Mouse (Mus musculus) thymus, postnatal 36 days (tissue): ENCODE results near the gene Hoxd3.

ENCODE experiments used
- DNase-seq, 2 experiments: peaks; one replicate each; pipeline ENCODE4 v3.0.0; 2022; ENCODE audit warnings: mixed read lengths in 2 of 2

Hoxd3 gene

GRCm38 (mm10) chr2:74731799-74732512 is 20.2 kb downstream of the Hoxd3 start:
- no peak for DNase-seq

DNA sequence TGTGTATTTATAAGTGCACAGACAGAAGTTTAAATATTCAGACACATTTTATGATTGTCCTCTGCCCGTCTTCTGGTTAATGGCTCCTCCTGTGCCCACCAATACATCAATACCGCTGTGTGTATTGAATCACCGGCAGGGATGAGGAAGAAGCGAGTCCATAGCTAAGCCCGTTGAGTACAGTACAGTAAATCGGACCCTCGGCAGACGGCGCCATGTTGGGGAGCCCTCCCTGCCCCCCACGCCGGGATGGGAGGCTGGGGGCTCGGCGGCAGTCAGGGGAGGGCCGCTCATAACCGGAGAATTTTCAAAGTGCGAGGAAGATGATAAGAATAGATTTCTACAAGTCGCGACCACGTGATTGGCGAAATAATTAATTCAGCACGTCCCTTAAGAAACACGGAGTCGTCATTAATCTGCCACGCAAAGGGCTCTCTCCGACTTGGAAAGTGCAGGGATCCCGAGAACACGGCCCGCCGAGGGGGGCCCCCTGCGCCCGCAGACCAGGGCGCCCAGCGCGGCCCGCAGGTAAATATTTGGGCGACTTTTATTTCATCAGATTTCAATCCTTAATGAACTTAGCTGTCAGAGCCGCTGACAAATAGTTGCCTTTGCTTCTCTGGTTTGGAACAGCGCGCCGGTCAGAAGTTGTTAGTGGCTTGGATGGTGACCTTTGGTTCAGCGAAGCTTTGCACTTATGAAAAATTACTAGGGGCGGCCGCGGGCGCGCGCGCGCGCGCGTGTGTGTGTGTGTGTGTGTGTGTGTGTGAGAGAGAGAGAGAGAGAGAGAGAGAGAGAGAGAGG is 21.0 kb downstream of the Hoxd3 start:
- no peak for DNase-seq

GRCm38 (mm10) chr2:74733317-74733661 is 21.6 kb downstream of the Hoxd3 start:
- no peak for DNase-seq

- no peak for DNase-seq
These were observed 22.0 kb downstream of the Hoxd3 start for GRCm38 (mm10) chr2:74733765-74734164.

GRCm38 (mm10) chr2:74734451-74734850 is 22.7 kb downstream of the Hoxd3 start:
- DNase-seq: no peak

GRCm38 (mm10) chr2:74734996-74735811 is 23.5 kb downstream of the Hoxd3 start:
- DNase-seq: no peak

GRCm38 (mm10) chr2:74735851-74736687 is 24.3 kb downstream of the Hoxd3 start:
- no peak for DNase-seq

GRCm38 (mm10) chr2:74736688-74737577 is 25.2 kb downstream of the Hoxd3 start:
- DNase-seq: no peak

GRCm38 (mm10) chr2:74737578-74738070 is 25.9 kb downstream of the Hoxd3 start:
- no peak for DNase-seq

DNA sequence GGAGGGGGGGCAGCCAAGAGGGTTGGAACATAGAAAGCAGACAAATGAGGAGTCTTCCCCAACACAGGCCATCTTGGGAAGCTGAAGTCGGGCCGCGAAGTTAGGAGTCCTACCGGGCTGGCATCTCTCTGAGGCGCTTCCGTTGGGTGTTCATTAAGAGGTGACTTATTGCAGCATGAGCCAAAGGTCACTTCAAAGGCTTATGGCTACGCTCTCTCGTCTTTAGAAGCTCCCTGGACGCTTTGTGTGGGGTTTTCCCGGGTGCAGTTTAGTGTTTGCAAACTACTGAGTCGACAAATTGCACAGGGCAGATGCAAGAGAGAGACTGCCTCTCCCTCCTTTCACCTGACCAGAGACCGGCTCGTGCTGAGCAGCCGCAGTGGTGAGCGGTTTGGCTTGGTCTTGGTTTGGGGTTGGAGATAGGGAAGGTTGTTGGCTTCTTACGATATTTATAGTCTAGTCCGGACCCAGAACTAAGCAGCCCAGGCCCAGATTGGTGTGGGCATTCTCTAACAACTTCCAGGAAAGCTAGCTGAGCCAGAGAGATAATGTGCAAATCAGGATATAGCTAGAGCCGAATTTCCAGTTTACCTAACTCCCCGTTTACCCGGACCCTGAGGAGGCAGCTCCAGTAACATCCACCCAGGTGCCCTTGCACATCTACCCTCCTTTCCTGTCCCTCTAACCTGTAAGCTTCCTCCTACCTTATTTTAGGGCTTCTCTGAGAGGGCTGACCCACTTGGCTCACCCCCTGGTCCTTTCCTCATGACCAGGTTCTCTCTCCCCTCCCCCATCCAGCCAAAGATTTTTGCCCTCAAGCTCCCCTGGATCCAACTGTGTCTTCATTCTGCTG is 27.1 kb downstream of the Hoxd3 start:
- no peak for DNase-seq

GRCm38 (mm10) chr2:74739476-74739800 is 27.7 kb downstream of the Hoxd3 start:
- no peak for DNase-seq

DNA sequence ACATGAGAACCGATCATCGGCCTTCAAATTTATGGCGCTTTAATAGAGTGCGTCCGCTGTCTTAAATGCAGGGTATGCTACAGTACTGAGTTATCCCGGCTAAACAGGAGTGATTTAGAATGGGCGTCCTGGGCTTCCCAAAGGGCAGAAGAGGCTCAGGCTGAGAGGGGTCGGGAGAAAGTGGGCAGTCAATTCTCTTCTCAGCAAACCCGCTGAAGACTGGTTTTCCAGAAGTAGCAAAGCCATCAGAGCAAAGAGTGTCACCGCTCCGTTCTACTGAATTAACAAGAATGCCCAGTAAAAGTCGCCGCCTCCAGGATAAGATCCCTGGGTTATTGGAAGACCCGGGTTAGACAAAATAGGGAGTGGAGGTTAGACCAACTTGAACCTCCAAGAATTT is 28.1 kb downstream of the Hoxd3 start:
- DNase-seq: no peak

GRCm38 (mm10) chr2:74740311-74741091 is 28.8 kb downstream of the Hoxd3 start:
- no peak for DNase-seq

GRCm38 (mm10) chr2:74741252-74741978 is 29.7 kb downstream of the Hoxd3 start:
- DNase-seq: no peak

GRCm38 (mm10) chr2:74741979-74742277 is 30.2 kb downstream of the Hoxd3 start:
- DNase-seq: no peak

DNA sequence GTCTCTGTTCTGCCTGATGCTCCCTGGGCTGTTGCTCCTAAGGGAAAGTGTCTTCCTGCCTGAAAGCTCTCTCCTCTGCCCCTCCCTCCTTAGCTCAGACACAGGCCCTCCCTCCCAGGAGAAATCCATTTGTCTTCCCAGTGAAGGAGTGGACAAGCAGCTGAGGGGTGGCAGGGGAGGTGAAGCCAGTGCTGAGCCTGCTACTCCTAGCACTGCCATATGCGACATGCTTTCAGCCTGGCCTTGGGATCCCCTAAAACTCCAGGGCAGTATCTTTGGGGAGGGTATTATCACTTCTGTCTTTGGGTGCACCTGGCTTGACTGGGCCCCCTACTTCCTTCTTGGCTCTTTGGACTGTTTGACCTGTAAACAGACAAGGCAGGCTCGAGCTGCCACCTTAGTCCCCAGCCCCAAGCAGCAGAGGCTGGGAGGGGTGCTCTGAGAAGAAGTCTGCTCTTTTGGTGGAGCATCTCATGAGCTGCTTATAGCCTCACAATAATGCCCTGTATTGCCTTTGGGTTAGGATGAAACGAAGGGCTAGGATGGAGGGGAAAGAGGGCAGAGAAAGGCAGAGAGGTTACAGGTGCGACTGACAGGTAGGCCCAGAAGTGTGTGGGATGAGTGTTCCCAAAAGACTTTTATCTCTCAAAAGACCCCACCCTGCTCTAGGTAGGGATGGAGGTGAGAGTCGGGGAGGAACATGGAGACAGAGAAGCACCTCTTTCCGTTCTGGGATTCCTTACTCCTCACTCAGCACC is 34.0 kb downstream of the Hoxd3 start:
- no peak for DNase-seq

GRCm38 (mm10) chr2:74746298-74746921 is 34.7 kb downstream of the Hoxd3 start:
- no peak for DNase-seq

DNA sequence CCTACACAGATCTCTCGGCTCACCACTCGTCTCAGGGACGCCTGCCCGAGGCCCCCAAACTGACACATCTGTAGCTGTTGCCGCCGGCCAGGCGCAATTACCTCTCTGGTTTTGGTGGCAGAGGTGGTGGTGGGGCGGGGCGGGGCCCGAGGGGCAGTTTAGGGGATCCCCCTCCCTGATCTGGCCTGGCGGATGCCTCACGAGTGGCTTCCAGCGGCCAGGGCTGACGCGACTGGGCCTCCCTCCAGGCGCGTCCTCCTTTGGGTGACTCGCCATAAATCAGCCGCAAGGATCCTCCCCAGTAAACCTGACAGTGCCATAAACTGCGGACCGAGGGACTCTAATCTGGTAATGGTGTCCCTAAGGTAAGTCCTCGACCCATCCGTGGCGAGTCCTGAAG is 35.3 kb downstream of the Hoxd3 start:
- DNase-seq: no peak
